Mouse (Mus musculus): ENCODE measurements around the gene Prpf38b. TPM values are rescaled to one million over a fixed set of nuclear protein-coding genes. Genes with fewer than 3 reads are reported as not detected.
A peak's percentile ranks its signal among the peaks of the same experiment; 100 is the strongest.
"Not testable (repeated sequence)": the region's sequence is repeated elsewhere in the genome, so short reads cannot be mapped to it uniquely, and the experiment has no call there.

The Prpf38b gene
- total RNA-seq, 2 experiments from 2014 or later, result 40.8 to 45.6 TPM

GRCm38 (mm10) chr3:108863091-108863490 lies 48.4 kb downstream of the Prpf38b start:
- no peak for DNase-seq (ENCODE audit: low spot score in 2 of 2)

- DNase-seq (ENCODE audit: low spot score in 2 of 2), result not testable (repeated sequence)
Measured at GRCm38 (mm10) chr3:108862282-108862681, 49.2 kb downstream of the Prpf38b start.

- DNase-seq (ENCODE audit: low spot score in 2 of 2), result no peak
Measured at GRCm38 (mm10) chr3:108860786-108861185, 50.7 kb downstream of the Prpf38b start.

- DNase-seq (ENCODE audit: low spot score in 2 of 2), result peak in 1 of 2 experiments; percentile 55
Measured at GRCm38 (mm10) chr3:108858231-108858770, 53.2 kb downstream of the Prpf38b start.

- no peak for DNase-seq (ENCODE audit: low spot score in 2 of 2)
Measured at GRCm38 (mm10) chr3:108857714-108858113, 53.8 kb downstream of the Prpf38b start.

- DNase-seq (ENCODE audit: low spot score in 2 of 2), result no peak
Measured at GRCm38 (mm10) chr3:108857124-108857470, 54.4 kb downstream of the Prpf38b start.

- no peak for DNase-seq (ENCODE audit: low spot score in 2 of 2)
Measured at GRCm38 (mm10) chr3:108856386-108857123, 55.0 kb downstream of the Prpf38b start.

- DNase-seq (ENCODE audit: low spot score in 2 of 2), result peak in 1 of 2 experiments; percentile 53
Measured at GRCm38 (mm10) chr3:108855864-108856263, 55.7 kb downstream of the Prpf38b start.

- DNase-seq (ENCODE audit: low spot score in 2 of 2), result peak in 1 of 2 experiments; percentile 55
Measured at GRCm38 (mm10) chr3:108855371-108855770, 56.2 kb downstream of the Prpf38b start.

- no peak for DNase-seq (ENCODE audit: low spot score in 2 of 2)
Measured at GRCm38 (mm10) chr3:108853266-108853665, 58.3 kb downstream of the Prpf38b start.

Other genes starting within 250 kb of the Prpf38b start
- 10 to 100 TPM; 32.0 to 37.6 TPM for gene Gpsm2, start 189.4 kb downstream of the Prpf38b start, total RNA-seq (2021)
- gene Aknad1, start 172.1 kb downstream of the Prpf38b start, total RNA-seq (2021), result 1 to 10 TPM; 1.2 to 1.3 TPM
- gene Stxbp3, start 71.2 kb downstream of the Prpf38b start, total RNA-seq (2021), result 10 to 100 TPM; 40.8 to 44.2 TPM
- gene Fndc7, start 21.7 kb downstream of the Prpf38b start, total RNA-seq (2021), result under 1 TPM; 0.31 to 0.42 TPM
- not detected for gene Henmt1, start 28.1 kb upstream of the Prpf38b start, total RNA-seq (2021)
- gene Gm9857, start 28.7 kb upstream of the Prpf38b start, total RNA-seq (2021), result not detected
- gene Fam102b, start 115.9 kb upstream of the Prpf38b start, total RNA-seq (2021), result 10 to 100 TPM; 27.6 to 30.9 TPM
- not detected for gene Slc25a54, start 168.7 kb upstream of the Prpf38b start, total RNA-seq (2021)
- 10 to 100 TPM; 40.2 to 50.6 TPM for gene Slc25a24, start 211.4 kb upstream of the Prpf38b start, total RNA-seq (2021)

Measured in gastrocnemius, postnatal 4 days (tissue).